Mouse (Mus musculus) cerebellum, adult 2 months (tissue): ENCODE results near the gene Lrrc71. TPM values are rescaled to one million over a fixed set of nuclear protein-coding genes. Genes with fewer than 3 reads are reported as not detected.
A peak's percentile ranks its signal among the peaks of the same experiment; 100 is the strongest.

Experiments used
- DNase-seq, 2 experiments: peaks; one replicate each; pipeline ENCODE4 v3.0.0; 2021
- H3K27ac ChIP-seq: fragments of 200-500 bp; 2 replicates; pipeline ENCODE4 v1.5.1; 2012; ENCODE audit warnings: low read length, control low read depth, inconsistent platforms; ENCODE audit not compliant: insufficient read depth
- H3K27me3 ChIP-seq: fragments of 200-500 bp; 2 replicates; pipeline ENCODE4 v1.6.1; 2012; ENCODE audit warnings: inconsistent platforms, mild to moderate bottlenecking, low read length, moderate library complexity; ENCODE audit not compliant: control insufficient read depth, insufficient read depth
- H3K4me1 ChIP-seq: fragments of 200-500 bp; 2 replicates; pipeline ENCODE4 v1.6.1; 2011; ENCODE audit warnings: low read length; ENCODE audit not compliant: control insufficient read depth, insufficient read depth
- H3K4me3 ChIP-seq: fragments of 200-500 bp; replicated peaks from 2 replicates; pipeline ENCODE3; 2011; ENCODE audit warnings: mild to moderate bottlenecking, low read depth, low read length, control low read depth; ENCODE audit not compliant: insufficient read depth
- CTCF ChIP-seq: fragments of 200-500 bp; IDR thresholded peaks from 2 replicates; pipeline ENCODE4 v1.5.1; 2011; ENCODE audit warnings: low read depth, mild to moderate bottlenecking, control low read depth, low read length, moderate library complexity, borderline replicate concordance; ENCODE audit not compliant: insufficient read depth
- POLR2A ChIP-seq: fragments of 200-500 bp; IDR thresholded peaks from 2 replicates; pipeline ENCODE4 v1.6.1; 2011; ENCODE audit warnings: low read length, control low read depth, borderline replicate concordance; ENCODE audit not compliant: insufficient read depth
- WGBS: fragments of 180-500 bp; shearing (Covaris S2); methylation state at CpG from one replicate; pipeline ENCODE4 v1.1.7; 2018; 5-methylcytosine and 5-hydroxymethylcytosine counted together
- polyA plus RNA-seq: library from polyadenylated mRNA; depleted of rRNA; stranded (reverse); fragments of >200 nt; gene quantifications from 2 replicates; pipeline ENCODE4 v1.2.3, GENCODE M21; 2012

Gene Lrrc71
- polyA plus RNA-seq, 1 experiment, result 0.47 TPM

DNA sequence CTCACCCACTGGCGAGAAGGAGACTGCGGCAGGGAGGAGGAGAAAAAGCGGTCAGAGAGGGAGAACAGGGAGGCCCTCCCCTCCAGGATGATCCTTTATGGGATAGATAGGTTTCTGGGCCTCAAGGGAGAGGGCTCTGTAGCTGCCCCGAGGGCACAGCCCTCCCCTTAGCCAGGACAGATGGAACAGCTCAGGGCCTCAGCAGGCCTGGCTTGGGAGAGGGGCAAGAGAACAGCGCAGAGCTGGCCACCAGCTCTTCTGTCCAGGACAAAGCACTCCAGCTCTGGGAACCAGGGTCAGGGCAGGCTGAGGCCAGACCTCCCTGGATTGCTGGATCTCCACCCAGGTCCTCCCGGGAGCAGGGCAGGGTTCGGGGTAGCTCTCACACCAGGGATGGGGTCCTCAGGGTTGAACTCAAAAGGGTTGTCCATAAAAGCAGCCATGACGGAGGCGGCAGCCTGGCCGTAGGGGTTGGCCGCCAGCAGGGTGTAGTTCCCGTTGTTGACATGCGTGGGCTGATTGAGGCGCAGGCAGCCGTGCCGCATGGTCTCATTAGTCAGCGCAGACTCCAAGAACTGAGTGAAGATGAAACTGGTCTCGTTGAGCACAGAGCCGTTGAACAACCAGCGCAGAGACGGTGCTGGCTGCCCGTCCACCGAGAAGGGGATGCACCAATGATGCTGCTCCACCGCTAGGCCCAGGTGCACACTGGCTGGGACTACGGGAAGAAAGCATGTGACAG is 35.0 kb upstream of the Lrrc71 start:
- Histone ChIP-seq H3K27me3 (no peaks in the 10 kb centered on the region), H3K4me1 (no peaks in the 10 kb centered on the region), H3K27ac (no peak overlapping the region), H3K4me3 (no peak overlapping the region)
- WGBS, result 84% methylated on average over 25 of the region's 25 CpGs
- TF ChIP-seq CTCF, result no peak
- no peak for TF ChIP-seq POLR2A
- DNase-seq, result no peak

DNA sequence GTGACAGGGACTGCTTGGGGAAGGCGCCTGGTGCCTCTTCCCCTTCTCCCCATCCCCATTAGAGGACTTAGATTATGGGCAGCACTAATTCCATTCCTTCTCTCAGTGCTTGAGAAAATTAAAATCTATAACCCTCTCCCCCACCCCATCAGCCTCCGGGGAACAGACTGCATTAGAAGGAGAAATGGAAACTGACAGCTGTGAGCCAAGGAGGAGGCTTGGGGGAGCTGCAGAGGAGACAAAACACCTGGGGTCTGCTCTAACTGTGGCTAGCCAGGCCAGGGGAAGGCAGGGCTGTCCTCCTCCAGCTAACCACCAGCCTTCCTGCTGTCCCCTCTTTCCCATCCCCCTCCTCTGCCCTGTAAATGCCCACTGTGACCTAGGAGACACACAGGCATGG is 30.7 kb upstream of the Lrrc71 start:
- 70% methylated on average over 2 of the region's 2 CpGs for WGBS
- no peak for TF ChIP-seq POLR2A
- no peak for TF ChIP-seq CTCF

DNA sequence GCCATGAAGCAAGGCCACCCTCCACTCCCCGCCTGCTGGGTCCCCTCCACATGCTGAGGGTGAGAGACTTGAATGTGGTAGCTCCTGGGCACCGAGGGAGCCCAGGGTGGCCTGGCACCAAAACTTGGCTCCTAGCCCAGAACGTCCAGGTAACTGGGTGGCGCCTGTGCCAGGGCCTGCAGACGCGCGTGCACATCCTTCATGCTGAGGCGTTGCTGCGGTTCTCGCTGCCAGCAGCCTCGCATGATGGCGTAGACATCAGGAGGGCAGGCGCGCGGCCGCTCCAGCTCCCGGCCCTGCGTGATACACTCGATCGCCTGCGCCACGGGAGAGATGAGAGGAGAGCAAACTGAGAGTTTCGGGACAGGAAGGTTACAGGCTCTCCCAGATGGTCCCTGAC is 29.9 kb upstream of the Lrrc71 start:
- 13% methylated on average over 23 of the region's 23 CpGs for WGBS
- H3K27me3 ChIP-seq, result no peaks in the 10 kb centered on the region
- no peaks in the 10 kb centered on the region for H3K4me1 ChIP-seq
- TF ChIP-seq CTCF (no peak), POLR2A (no peak)
- DNase-seq, result peak; percentile 25 to 28
- no peak overlapping the region for H3K27ac ChIP-seq
- H3K4me3 ChIP-seq, result peak overlapping the region; percentile 25

More for the DNA sequence above, 30.7 kb upstream of the Lrrc71 start:
- H3K27me3 ChIP-seq, result no peaks in the 10 kb centered on the region
- H3K27ac ChIP-seq, result no peak overlapping the region
- no peak overlapping the region for H3K4me3 ChIP-seq
- no peaks in the 10 kb centered on the region for H3K4me1 ChIP-seq
- DNase-seq, result no peak

DNA sequence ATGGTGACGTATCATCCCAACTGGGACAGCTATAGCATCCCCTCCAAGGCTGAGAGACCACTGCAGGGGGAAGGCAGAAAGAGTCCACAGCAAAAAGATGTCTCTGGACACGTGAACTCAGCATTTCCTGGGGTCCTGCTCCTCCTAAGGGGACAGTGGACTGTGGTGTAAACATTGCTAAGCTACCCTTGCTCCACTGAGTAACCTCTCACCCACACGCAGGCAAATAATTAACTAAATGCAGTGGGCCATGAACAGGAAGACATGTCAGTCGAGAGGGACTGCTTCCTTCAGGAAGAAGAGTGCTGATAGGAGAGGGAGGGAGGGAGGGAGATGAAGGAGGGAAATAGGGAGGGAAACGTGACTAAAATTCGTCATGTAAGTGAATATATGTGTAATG is 22.7 kb upstream of the Lrrc71 start:
- no peak for DNase-seq
- WGBS, result 59% methylated on average over 6 of the region's 6 CpGs
- H3K4me1 ChIP-seq, result no peaks in the 10 kb centered on the region
- H3K27ac ChIP-seq, result no peak overlapping the region
- H3K4me3 ChIP-seq, result no peak overlapping the region
- TF ChIP-seq CTCF (no peak), POLR2A (no peak)
- H3K27me3 ChIP-seq, result no peaks in the 10 kb centered on the region

DNA sequence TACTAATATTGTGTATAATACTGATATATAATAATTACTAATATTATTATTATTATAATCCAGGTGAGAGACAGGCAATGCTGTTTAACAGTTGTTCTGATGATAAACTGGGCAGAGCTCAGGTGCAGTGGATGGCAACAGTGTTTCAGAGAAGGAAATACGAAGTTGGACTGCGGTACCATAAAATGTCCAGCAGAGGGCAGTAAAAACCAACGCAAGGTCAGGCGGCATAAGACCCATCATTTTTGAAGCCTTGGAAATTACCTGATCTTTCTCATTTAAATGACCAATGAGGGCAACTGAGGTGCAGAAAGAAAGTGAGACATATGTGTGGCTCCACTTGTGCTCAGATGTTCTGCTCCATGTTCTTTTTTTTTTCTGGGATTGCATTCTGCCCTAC is 21.9 kb upstream of the Lrrc71 start:
- DNase-seq, result peak; percentile 41 to 43
- WGBS, result under 1% methylated on average over 4 of the region's 4 CpGs
- TF ChIP-seq POLR2A (no peak), CTCF (peak; percentile 79)
- H3K4me1 ChIP-seq, result no peaks in the 10 kb centered on the region
- H3K27me3 ChIP-seq, result no peaks in the 10 kb centered on the region
- no peak overlapping the region for H3K27ac ChIP-seq
- no peak overlapping the region for H3K4me3 ChIP-seq

DNA sequence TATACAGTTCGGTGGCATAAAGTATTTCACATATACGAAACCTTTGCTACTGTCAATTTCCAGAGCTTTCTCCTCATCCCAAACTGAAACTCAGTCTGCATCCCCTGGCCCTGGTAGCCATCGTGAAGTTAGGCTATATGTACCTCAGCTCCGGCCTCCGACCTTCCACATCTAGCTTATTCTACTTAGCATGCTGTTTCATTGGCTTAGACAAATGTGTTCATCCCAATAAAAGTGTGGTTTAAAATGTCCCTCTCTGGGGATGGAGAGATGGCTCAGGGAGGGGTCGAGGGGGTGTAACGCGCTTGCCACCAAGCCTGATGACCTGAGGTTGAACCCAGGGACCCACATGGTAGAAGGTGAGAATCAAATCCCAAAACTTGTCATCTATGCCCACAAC is 21.1 kb upstream of the Lrrc71 start:
- Histone ChIP-seq H3K4me3 (no peak overlapping the region), H3K4me1 (no peaks in the 10 kb centered on the region), H3K27me3 (no peaks in the 10 kb centered on the region), H3K27ac (no peak overlapping the region)
- no peak for DNase-seq
- 80% methylated on average over 8 of the region's 8 CpGs for WGBS
- no peak for TF ChIP-seq POLR2A
- TF ChIP-seq CTCF, result no peak

DNA sequence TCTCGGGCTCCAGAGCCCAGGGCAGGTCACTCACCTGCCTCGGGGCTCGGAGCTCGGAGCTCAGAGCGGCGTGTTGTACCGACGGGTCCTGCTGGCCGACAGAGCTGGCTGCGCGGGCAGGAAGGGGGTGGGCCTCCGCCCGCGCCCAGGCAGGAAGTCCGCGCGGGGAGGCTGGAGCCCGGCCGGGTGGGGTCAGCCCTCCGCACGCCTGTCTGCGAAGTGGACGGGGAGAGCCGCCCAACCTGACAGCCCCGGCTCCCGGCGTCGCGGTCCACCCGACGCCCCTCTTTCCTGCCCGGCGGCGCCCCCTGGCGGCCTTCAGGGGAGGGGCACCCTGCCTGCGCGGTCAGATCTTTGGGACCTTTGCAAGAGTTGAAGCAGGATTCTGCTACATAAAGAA is 20.4 kb upstream of the Lrrc71 start:
- peak in 1 of 2 experiments; percentile 17 for DNase-seq
- no peaks in the 10 kb centered on the region for H3K27me3 ChIP-seq
- H3K4me1 ChIP-seq, result no peaks in the 10 kb centered on the region
- WGBS, result 2% methylated on average over 37 of the region's 37 CpGs
- peak; percentile 39; the same call in 1 of the 2 replicates for TF ChIP-seq CTCF
- no peak for TF ChIP-seq POLR2A
- no peak overlapping the region for H3K27ac ChIP-seq
- H3K4me3 ChIP-seq, result no peak overlapping the region

DNA sequence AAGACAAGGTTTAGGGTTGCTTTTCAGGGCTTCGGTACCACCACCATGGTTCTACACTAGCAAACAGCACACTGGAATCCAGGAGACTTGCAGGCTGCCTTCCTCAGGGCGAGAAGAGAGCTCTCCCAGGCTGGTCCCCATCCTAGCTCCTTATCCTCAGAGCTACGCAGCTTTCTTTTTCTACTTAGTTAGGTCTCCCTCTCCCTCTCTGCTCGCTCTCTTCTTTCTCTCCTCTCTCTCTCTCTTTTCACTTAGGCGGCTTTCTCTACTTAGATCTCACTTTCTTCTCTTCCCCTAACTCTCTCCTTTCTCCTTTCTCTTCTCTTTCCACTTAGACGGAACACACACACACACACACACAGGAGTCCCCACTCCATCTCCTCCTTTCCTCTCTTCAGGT is 20.0 kb upstream of the Lrrc71 start:
- no peak overlapping the region for H3K27ac ChIP-seq
- H3K4me1 ChIP-seq, result no peaks in the 10 kb centered on the region
- H3K27me3 ChIP-seq, result no peaks in the 10 kb centered on the region
- WGBS, result 71% methylated on average over 6 of the region's 6 CpGs
- H3K4me3 ChIP-seq, result no peak overlapping the region
- TF ChIP-seq CTCF (no peak), POLR2A (no peak)
- DNase-seq, result no peak
